In the genomic region with DNA sequence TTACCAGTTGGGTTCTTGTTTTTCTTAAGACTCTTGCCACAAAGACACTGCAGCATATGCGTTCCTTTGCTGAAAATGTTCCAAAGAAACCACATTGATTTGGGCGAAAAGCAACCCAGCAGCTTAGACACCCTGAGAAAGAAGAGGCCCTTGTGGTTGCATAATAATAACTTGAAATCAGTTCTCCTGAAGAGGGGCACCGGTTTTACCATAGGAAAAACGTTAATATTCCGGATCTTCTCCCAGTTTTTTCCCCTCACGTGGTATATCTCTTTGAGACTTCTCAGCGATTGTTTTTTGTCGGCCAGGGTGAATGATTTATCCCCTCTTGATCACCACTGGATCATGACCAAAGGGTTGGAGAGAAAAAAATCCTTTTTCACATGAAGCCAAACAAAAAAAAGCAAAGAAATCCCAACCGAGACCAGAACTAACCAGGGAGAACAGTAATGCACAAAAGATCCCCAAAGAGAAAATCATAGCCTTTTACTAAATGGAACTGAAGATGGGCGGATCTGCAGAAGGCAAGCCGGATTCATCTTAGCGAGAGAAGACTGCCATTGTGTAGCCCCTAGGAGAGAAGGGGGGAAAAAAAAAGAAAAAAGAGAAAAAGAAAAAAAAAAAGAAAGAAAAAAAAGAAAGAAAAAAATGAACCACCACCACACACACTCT, we compare ENCODE assay signal across 8 mouse cellular contexts. TPM values are rescaled to one million over a fixed set of nuclear protein-coding genes. Genes with fewer than 3 reads are reported as not detected.
A peak's percentile ranks its signal among the peaks of the same experiment; 100 is the strongest.
DNase-seq lines count a peak whose midpoint lies in the region; ATAC-seq and TF ChIP-seq lines count a peak whose summit lies in the region.

A gene (minus strand): TSS at position 622 of the 672 bp plus-strand sequence.

- peak; percentile 4; the same call in 1 of the 2 replicates for ATAC-seq in forebrain, postnatal 0 days
- no peak for ATAC-seq in limb, embryonic 13.5 days (ENCODE audit: low FRiP score, low read depth)
- no peak for ATAC-seq in monocyte, adult 5-6 weeks (replicated peaks; ENCODE audit: insufficient number of reproducible peaks, low FRiP score, low TSS enrichment, poor library complexity, severe bottlenecking)

- no peaks in the 10 kb centered on the region for H3K27me3 ChIP-seq in forebrain, postnatal 0 days (ENCODE audit: insufficient read depth, low read length)
- peaks cover 29% of the 10 kb centered on the region for H3K27me3 ChIP-seq in limb, embryonic 13.5 days

- H3K9ac ChIP-seq in forebrain, postnatal 0 days = peak within 1 kb of the TSS; percentile 62
- H3K9ac ChIP-seq in limb, embryonic 13.5 days = peak within 1 kb of the TSS; percentile 50

- 0 out of 2 replicates have a peak, but pooled peaks cover 3% of the 10 kb centered on the region for H3K4me1 ChIP-seq in forebrain, postnatal 0 days (ENCODE audit: insufficient read depth)
- H3K4me1 ChIP-seq in limb, embryonic 13.5 days = peaks cover 23% of the 10 kb centered on the region

- no peaks in the 10 kb centered on the region for H3K9me3 ChIP-seq in forebrain, postnatal 0 days (ENCODE audit: low read length)
- no peaks in the 10 kb centered on the region for H3K9me3 ChIP-seq in limb, embryonic 13.5 days

- H3K36me3 ChIP-seq in forebrain, postnatal 0 days (ENCODE audit: insufficient read depth) = no peaks in the 10 kb centered on the region
- no peaks in the 10 kb centered on the region for H3K36me3 ChIP-seq in limb, embryonic 13.5 days

- H3K27ac ChIP-seq in forebrain, postnatal 0 days (ENCODE audit: low read depth, low read length) = peak within 1 kb of the TSS; percentile 84
- H3K27ac ChIP-seq in limb, embryonic 13.5 days = no peak within 1 kb of the TSS

- TF ChIP-seq CTCF in forebrain, postnatal 0 days (IDR thresholded peaks at IDR 0.05; ENCODE audit: low read depth) = no peak

- DNase-seq in frontal cortex, adult 2 months (ENCODE audit: extremely low spot score in 1 of 2, low spot score in 1 of 2) = peak in 1 of 2 experiments; percentile 51
- DNase-seq in frontal cortex, postnatal 10 days (ENCODE audit: low spot score in 2 of 2) = no peak
- DNase-seq in Muller cell, postnatal 12 days (ENCODE audit: inconsistent ontology term) = peak; percentile 31
- DNase-seq in forebrain, postnatal 0 days = no peak
- DNase-seq in urinary bladder, postnatal 10 days (ENCODE audit: low spot score) = no peak
- DNase-seq in spleen, adult 18-20 months = no peak

- peak within 1 kb of the TSS; percentile 63 for H3K4me3 ChIP-seq in forebrain, postnatal 0 days (ENCODE audit: low read depth, low read length)
- peak within 1 kb of the TSS; percentile 43 for H3K4me3 ChIP-seq in limb, embryonic 13.5 days

- 2% methylated on average over 12 of the region's 12 CpGs for WGBS in forebrain, postnatal 0 days
- 21% methylated on average over 12 of the region's 12 CpGs for WGBS in limb, embryonic 13.5 days

- peak within 1 kb of the TSS; percentile 83 for H3K4me2 ChIP-seq in forebrain, postnatal 0 days (ENCODE audit: low read depth)
- peak within 1 kb of the TSS; percentile 71 for H3K4me2 ChIP-seq in limb, embryonic 13.5 days (replicated peaks)

RNA-seq across cellular contexts. Expression of the gene that starts here (rescaled TPM):
- 19.6 and 20.8 TPM in 2 replicates for polyA plus RNA-seq in frontal cortex, adult 2 months (2012; rRNA removed)
- 33.0 and 46.8 TPM in 2 replicates for total RNA-seq in forebrain, postnatal 0 days (2014; rRNA removed)
- polyA plus RNA-seq in forebrain, postnatal 0 days (2015; fragmentation: Nextera tagmentation; extraction: Ambion mirVana) = 26.4 and 32.4 TPM in 2 replicates
- polyA plus RNA-seq in limb, embryonic 13.5 days (2015; fragmentation: Nextera tagmentation; extraction: Ambion mirVana) = 0.72 and 0.81 TPM in 2 replicates
- not detected in 3 replicates for total RNA-seq in monocyte, adult 5-6 weeks (2017)

Comparison
In these comparisons a context has a peak if more than half of its experiments do, and no peak if none do; other contexts are left out.
1. RNA of the gene that starts here (total RNA-seq): 33.0 to 46.8 TPM in forebrain, postnatal 0 days; not detected in monocyte, adult 5-6 weeks; every median in the first group is over 10 times any median in the second.
2. RNA of the gene that starts here (polyA plus RNA-seq): 26.4 to 32.4 TPM in forebrain, postnatal 0 days and 19.6 to 20.8 TPM in frontal cortex, adult 2 months; 0.72 to 0.81 TPM in limb, embryonic 13.5 days; every median in the first group is over 10 times any median in the second.